Mouse (Mus musculus) E14TG2a.4 (cell line): ENCODE measurements around the gene Fhod1.

Source experiments
- CTCF ChIP-seq: conservative IDR thresholded peaks from 2 replicates; pipeline ENCODE4 v1.5.1; 2014; ENCODE audit warnings: low read length
- NANOG ChIP-seq: IDR thresholded peaks from 2 replicates; pipeline ENCODE4 v1.6.1; 2014; ENCODE audit warnings: borderline replicate concordance, low read length, mixed read lengths
- POU5F1 ChIP-seq: IDR thresholded peaks from 2 replicates; pipeline ENCODE4 v1.6.1; 2014; ENCODE audit warnings: low read length, borderline replicate concordance

DNA sequence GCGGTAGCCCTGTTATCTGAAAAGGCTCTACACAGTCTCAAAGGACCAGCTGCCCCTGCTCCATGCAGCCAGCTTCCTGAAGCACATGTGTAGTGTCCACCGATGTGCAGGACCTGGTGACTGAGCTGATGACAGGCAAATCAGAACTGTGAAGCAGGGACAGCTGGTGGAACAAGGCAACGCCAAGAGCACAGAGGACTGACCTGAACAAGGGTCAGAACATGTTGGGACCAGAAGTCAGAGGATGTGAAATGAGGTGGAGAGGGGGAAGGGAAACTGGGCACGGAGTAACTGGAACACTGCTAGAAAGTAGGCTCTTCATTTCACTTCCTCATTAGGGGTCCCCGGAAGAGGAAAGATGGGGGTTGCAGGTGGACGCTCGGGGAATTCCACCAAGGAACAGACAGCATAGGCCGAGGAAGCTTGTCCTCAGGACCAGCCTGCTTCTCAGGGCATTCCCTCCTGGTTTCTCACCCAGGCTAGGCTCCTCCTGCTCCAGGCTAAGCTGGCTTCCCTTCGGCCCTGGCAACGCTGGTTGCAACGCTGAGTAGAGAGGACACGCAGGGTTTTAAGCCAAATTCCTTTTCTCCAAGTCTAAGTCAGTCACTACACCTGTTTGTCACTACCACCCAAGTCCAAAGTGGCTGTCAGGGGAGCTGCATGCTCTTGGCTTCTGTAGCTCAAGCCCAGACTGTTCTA, 45.5 kb upstream of the Fhod1 start:
- TF ChIP-seq CTCF (no peak), NANOG (no peak), POU5F1 (no peak)
